Mouse (Mus musculus): ENCODE results near the gene Ift81. TPM values are rescaled to one million over a fixed set of nuclear protein-coding genes. Genes with fewer than 3 reads are reported as not detected.

Ift81 gene
- polyA plus RNA-seq, 1 experiment from 2014 or later: 17.4 TPM

DNA sequence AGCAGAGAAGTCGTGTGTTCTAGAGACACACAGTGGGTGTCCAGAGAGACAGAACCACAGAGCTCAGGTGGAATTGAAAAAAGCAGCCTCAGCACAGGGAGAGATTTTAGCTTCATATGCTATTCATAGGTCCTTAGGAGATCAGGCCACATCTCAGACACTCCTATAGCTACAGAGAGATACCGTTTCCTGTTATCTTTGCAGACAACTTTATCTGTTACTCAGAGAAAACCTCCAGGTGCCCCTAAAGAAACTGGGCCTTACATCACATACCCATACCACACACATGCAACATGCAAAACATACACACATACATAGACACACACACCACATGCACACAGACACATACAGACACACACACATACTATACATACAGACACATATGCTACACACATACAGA, 24.0 kb upstream of the Ift81 start:
- WGBS: 74% methylated on average over 2 of the region's 2 CpGs
- DNase-seq (ENCODE audit: low spot score) (no peak), ATAC-seq (ENCODE audit: low FRiP score, low TSS enrichment) (no peak)
- Histone ChIP-seq H3K4me2 (replicated peaks; ENCODE audit: low read depth) (no peak overlapping the region), H3K9ac (ENCODE audit: low read length) (no peak overlapping the region), H3K27ac (replicated peaks) (no peak overlapping the region), H3K9me3 (ENCODE audit: control insufficient read depth, low read length) (no peaks in the 10 kb centered on the region), H3K4me3 (ENCODE audit: low read depth, low read length) (no peak overlapping the region), H3K4me1 (replicated peaks; ENCODE audit: control insufficient read depth, insufficient read depth) (no peaks in the 10 kb centered on the region), H3K27me3 (ENCODE audit: control insufficient read depth, insufficient read depth, low read length) (no peaks in the 10 kb centered on the region), H3K36me3 (ENCODE audit: control insufficient read depth, insufficient read depth, low read length) (no peaks in the 10 kb centered on the region)
- no peak for TF ChIP-seq EP300 (optimal IDR thresholded peaks at IDR 0.05)
- no peak for TF ChIP-seq CTCF (IDR thresholded peaks at IDR 0.05; ENCODE audit: low read depth)

DNA sequence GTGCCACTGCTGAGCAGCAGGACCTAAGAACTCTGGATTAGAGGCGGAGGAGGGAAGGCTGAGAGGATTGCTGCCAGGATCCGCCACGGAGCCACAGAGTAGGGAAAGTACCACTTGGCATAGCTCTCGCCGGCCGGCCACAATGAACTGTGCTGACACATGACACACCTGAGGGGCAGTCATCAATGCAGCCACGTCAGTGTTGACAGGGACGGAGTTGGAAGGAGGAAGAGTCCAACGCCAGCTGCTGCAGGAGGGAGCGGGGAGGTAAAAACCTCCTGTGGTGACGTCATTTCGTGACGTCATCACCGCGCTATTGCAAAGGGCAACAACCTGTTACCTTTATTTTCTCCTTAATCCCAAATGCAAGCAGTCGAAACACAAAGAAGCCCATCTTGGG, 22.6 kb upstream of the Ift81 start:
- ATAC-seq (ENCODE audit: low FRiP score, low TSS enrichment) (peak; percentile 74), DNase-seq (ENCODE audit: low spot score) (peak; percentile 55)
- Histone ChIP-seq H3K4me3 (ENCODE audit: low read depth, low read length) (no peak overlapping the region), H3K4me1 (replicated peaks; ENCODE audit: control insufficient read depth, insufficient read depth) (no peaks in the 10 kb centered on the region), H3K9me3 (ENCODE audit: control insufficient read depth, low read length) (no peaks in the 10 kb centered on the region), H3K27me3 (ENCODE audit: control insufficient read depth, insufficient read depth, low read length) (no peaks in the 10 kb centered on the region), H3K36me3 (ENCODE audit: control insufficient read depth, insufficient read depth, low read length) (no peaks in the 10 kb centered on the region), H3K9ac (ENCODE audit: low read length) (no peak overlapping the region), H3K27ac (replicated peaks) (no peak overlapping the region), H3K4me2 (replicated peaks; ENCODE audit: low read depth) (peak overlapping the region; percentile 29; the same call in 1 of the 2 replicates)
- TF ChIP-seq EP300 (optimal IDR thresholded peaks at IDR 0.05) (no peak), CTCF (IDR thresholded peaks at IDR 0.05; ENCODE audit: low read depth) (no peak)
- WGBS: 34% methylated on average over 16 of the region's 16 CpGs

DNA sequence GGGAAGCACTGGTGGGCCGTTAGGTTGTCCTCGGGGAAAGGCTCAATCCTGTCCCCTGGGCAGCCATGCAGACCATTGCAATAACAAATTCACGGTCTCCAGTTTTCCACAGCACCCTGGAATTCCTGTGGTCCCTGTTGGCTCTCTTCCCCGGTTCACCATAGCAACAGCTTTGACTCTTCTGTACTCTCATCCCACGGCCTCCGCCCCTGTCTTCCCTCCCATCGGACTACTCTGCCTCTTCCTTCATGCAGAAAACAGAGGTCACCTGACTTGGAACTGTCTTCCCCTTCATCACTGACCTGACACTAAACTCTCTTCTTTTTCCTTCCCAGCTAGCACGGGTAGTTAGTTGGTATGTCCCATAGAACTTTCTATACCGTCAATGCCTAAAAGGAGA, 22.0 kb upstream of the Ift81 start:
- Histone ChIP-seq H3K4me2 (replicated peaks; ENCODE audit: low read depth) (no peak overlapping the region), H3K27me3 (ENCODE audit: control insufficient read depth, insufficient read depth, low read length) (no peaks in the 10 kb centered on the region), H3K27ac (replicated peaks) (no peak overlapping the region), H3K9me3 (ENCODE audit: control insufficient read depth, low read length) (no peaks in the 10 kb centered on the region), H3K9ac (ENCODE audit: low read length) (no peak overlapping the region), H3K4me1 (replicated peaks; ENCODE audit: control insufficient read depth, insufficient read depth) (no peaks in the 10 kb centered on the region), H3K4me3 (ENCODE audit: low read depth, low read length) (no peak overlapping the region), H3K36me3 (ENCODE audit: control insufficient read depth, insufficient read depth, low read length) (no peaks in the 10 kb centered on the region)
- TF ChIP-seq CTCF (IDR thresholded peaks at IDR 0.05; ENCODE audit: low read depth) (no peak), EP300 (optimal IDR thresholded peaks at IDR 0.05) (no peak)
- WGBS: 66% methylated on average over 9 of the region's 9 CpGs
- DNase-seq (ENCODE audit: low spot score) (no peak), ATAC-seq (ENCODE audit: low FRiP score, low TSS enrichment) (no peak)

DNA sequence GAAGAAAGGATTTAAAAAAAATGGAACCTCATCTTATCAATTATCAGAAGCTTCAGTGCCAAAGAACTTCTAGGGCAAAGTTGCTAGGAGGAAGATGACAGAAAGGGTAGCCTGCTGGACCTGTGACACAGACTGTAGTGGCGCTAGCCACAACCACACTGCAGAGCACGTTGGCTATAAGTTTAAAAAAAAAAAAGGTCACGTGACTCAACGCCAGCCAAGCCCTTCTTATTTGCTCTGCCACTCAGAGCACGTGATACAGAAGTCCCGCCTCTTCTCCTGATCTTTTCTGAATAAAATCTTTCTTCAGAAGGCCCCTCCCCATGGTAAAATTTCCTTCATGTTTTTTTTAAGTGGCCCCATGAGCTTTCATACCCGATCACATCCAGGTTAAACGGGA, 20.9 kb upstream of the Ift81 start:
- no peaks in the 10 kb centered on the region for H3K36me3 ChIP-seq (ENCODE audit: control insufficient read depth, insufficient read depth, low read length)
- no peak overlapping the region for H3K4me3 ChIP-seq (ENCODE audit: low read depth, low read length)
- no peak overlapping the region for H3K4me2 ChIP-seq (replicated peaks; ENCODE audit: low read depth)
- H3K9ac ChIP-seq (ENCODE audit: low read length): no peak overlapping the region
- WGBS: 74% methylated on average over 8 of the region's 8 CpGs
- H3K9me3 ChIP-seq (ENCODE audit: control insufficient read depth, low read length): no peaks in the 10 kb centered on the region
- TF ChIP-seq EP300 (optimal IDR thresholded peaks at IDR 0.05): no peak
- H3K27ac ChIP-seq (replicated peaks): no peak overlapping the region
- ATAC-seq (ENCODE audit: low FRiP score, low TSS enrichment) (no peak), DNase-seq (ENCODE audit: low spot score) (no peak)
- H3K27me3 ChIP-seq (ENCODE audit: control insufficient read depth, insufficient read depth, low read length): no peaks in the 10 kb centered on the region
- no peaks in the 10 kb centered on the region for H3K4me1 ChIP-seq (replicated peaks; ENCODE audit: control insufficient read depth, insufficient read depth)

DNA sequence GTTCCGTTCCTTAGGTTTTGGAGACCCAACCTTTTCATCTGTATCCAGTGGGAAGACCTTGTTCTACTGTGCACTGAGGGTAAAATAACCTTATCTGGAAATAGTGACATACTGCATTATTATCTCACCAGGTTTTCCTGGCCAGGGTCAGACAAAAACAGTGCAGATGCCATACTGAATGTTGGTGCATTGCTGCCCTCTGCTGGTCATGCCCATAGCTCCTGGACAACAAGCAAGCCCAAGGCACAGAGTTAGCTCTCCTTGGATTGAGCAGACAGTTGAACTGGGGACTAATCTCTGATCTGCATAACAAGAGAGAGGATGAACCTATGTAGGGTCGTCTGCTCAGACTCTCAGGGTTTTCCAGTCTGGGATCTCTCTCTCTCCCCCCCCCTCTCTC, 12.9 kb upstream of the Ift81 start:
- no peak overlapping the region for H3K27ac ChIP-seq (replicated peaks)
- ATAC-seq (ENCODE audit: low FRiP score, low TSS enrichment) (peak; percentile 81; the same call in 1 of the 2 replicates), DNase-seq (ENCODE audit: low spot score) (peak; percentile 88)
- H3K36me3 ChIP-seq (ENCODE audit: control insufficient read depth, insufficient read depth, low read length): no peaks in the 10 kb centered on the region
- WGBS: 39% methylated on average over 2 of the region's 2 CpGs
- no peaks in the 10 kb centered on the region for H3K4me1 ChIP-seq (replicated peaks; ENCODE audit: control insufficient read depth, insufficient read depth)
- H3K4me2 ChIP-seq (replicated peaks; ENCODE audit: low read depth): no peak overlapping the region
- no peaks in the 10 kb centered on the region for H3K27me3 ChIP-seq (ENCODE audit: control insufficient read depth, insufficient read depth, low read length)
- no peak overlapping the region for H3K4me3 ChIP-seq (ENCODE audit: low read depth, low read length)
- no peaks in the 10 kb centered on the region for H3K9me3 ChIP-seq (ENCODE audit: control insufficient read depth, low read length)
- no peak overlapping the region for H3K9ac ChIP-seq (ENCODE audit: low read length)
- TF ChIP-seq EP300 (optimal IDR thresholded peaks at IDR 0.05) (no peak), CTCF (IDR thresholded peaks at IDR 0.05; ENCODE audit: low read depth) (peak; percentile 98)

DNA sequence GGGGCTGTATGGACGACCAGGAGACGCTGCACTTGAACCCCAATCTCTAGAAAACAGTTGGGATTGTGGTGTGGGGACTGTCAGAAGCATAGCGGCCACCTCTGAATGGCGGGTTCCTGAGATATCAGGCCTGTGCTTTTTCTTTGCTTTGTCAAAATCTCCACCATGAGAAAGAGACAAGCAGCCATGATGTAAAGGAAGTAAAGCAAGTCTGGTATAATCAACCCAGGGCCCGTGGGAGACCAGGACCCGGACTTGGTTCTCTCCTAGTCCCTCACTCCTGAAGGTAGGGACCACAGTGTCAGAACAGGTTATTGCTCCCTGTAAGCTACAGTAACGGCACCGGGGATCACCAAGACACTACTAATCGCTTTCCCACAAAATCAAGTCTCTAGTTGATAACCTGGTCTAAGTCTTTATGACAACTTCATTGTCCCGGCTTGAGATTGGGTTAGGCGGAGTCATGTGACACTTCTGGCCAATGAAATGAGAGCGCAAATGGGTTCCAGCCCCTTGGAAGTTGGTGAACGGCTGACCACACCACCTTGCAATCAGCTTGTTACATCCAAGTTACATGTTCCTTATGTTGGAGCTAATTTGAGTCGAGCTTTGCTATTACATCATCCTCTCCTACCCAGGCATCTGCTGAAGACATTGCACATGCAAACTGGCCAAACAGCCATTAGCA, 11.4 kb upstream of the Ift81 start:
- Histone ChIP-seq H3K4me2 (replicated peaks; ENCODE audit: low read depth) (no peak overlapping the region), H3K4me1 (replicated peaks; ENCODE audit: control insufficient read depth, insufficient read depth) (no peaks in the 10 kb centered on the region), H3K4me3 (ENCODE audit: low read depth, low read length) (no peak overlapping the region), H3K27ac (replicated peaks) (no peak overlapping the region), H3K9me3 (ENCODE audit: control insufficient read depth, low read length) (no peaks in the 10 kb centered on the region), H3K36me3 (ENCODE audit: control insufficient read depth, insufficient read depth, low read length) (no peaks in the 10 kb centered on the region), H3K27me3 (ENCODE audit: control insufficient read depth, insufficient read depth, low read length) (no peaks in the 10 kb centered on the region), H3K9ac (ENCODE audit: low read length) (no peak overlapping the region)
- ATAC-seq (ENCODE audit: low FRiP score, low TSS enrichment) (no peak), DNase-seq (ENCODE audit: low spot score) (no peak)
- 79% methylated on average over 14 of the region's 14 CpGs for WGBS
- TF ChIP-seq CTCF (IDR thresholded peaks at IDR 0.05; ENCODE audit: low read depth) (no peak), EP300 (optimal IDR thresholded peaks at IDR 0.05) (no peak)
